Mouse (Mus musculus): ENCODE data around the gene Eif3k. TPM values are rescaled to one million over a fixed set of nuclear protein-coding genes. Genes with fewer than 3 reads are reported as not detected.

Eif3k gene
- polyA plus RNA-seq, 1 experiment from 2014 or later, result 467 TPM

DNA sequence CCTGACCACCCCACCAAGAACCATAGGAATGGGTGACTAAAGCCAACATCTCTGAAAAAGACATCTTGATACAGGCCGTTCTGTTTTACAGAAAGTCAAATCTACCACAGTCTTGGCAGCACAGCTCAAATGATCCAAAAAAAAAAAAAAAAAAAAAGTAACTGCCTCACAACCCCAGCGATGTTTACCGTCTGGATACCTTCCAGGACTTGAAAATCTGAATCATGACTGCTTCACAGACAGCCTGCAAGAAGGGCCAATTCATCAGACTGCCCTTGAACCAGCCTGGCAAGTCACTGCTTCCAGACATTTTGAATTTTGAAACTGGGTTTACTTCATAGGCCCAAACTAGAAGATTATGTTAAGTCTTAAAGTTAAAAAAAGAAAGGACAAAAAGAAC, 28.9 kb downstream of the Eif3k start:
- Histone ChIP-seq H3K4me1 (replicated peaks; ENCODE audit: insufficient read depth, low read length) (peaks cover 73% of the 10 kb centered on the region), H3K9ac (ENCODE audit: low read depth, low read length) (0 out of 2 replicates have a peak overlapping the region, but pooled peaks have one; percentile 35), H3K27ac (peak overlapping the region; percentile 77), H3K4me3 (replicated peaks; ENCODE audit: low read depth, low read length) (no peak overlapping the region), H3K4me2 (ENCODE audit: low read length) (no peak overlapping the region), H3K9me3 (replicated peaks; ENCODE audit: low read length) (no peaks in the 10 kb centered on the region), H3K36me3 (ENCODE audit: insufficient read depth, low read length) (0 out of 2 replicates have a peak, but pooled peaks cover 2% of the 10 kb centered on the region), H3K27me3 (ENCODE audit: insufficient read depth, low read length) (no peaks in the 10 kb centered on the region)
- DNase-seq (ENCODE audit: low spot score), result peak; percentile 55
- TF ChIP-seq CTCF (IDR thresholded peaks at IDR 0.05; ENCODE audit: low read depth), result no peak
- 10% methylated on average over 3 of the region's 3 CpGs for WGBS
- ATAC-seq (replicated peaks; ENCODE audit: low FRiP score, low read depth), result no peak

DNA sequence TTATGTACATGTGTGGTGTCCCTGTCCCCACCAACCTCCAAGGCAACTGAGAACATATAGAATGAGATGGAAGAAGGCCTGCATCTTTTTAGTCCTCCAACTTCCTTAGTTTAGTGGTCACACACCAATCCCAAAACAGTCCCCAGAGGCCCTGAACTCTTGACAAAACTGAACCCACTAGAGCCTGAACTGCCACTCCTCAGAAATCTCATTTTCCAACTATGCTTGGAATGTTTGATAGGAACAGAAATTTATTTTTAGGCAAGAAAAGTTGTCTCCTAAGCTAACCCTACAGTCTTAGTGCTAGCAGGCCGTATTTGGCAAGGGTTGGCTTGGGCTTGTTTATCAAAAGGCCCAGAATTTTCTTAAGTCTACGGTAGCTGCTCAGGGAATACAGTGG, 29.9 kb downstream of the Eif3k start:
- Histone ChIP-seq H3K9me3 (replicated peaks; ENCODE audit: low read length) (no peaks in the 10 kb centered on the region), H3K4me1 (replicated peaks; ENCODE audit: insufficient read depth, low read length) (peaks cover 77% of the 10 kb centered on the region), H3K27ac (peak overlapping the region; percentile 77), H3K4me2 (ENCODE audit: low read length) (no peak overlapping the region), H3K27me3 (ENCODE audit: insufficient read depth, low read length) (no peaks in the 10 kb centered on the region), H3K36me3 (ENCODE audit: insufficient read depth, low read length) (0 out of 2 replicates have a peak, but pooled peaks cover 2% of the 10 kb centered on the region), H3K4me3 (replicated peaks; ENCODE audit: low read depth, low read length) (no peak overlapping the region), H3K9ac (ENCODE audit: low read depth, low read length) (no peak overlapping the region)
- ATAC-seq (replicated peaks; ENCODE audit: low FRiP score, low read depth) (no peak), DNase-seq (ENCODE audit: low spot score) (peak; percentile 63)
- WGBS, result 60% methylated on average over 2 of the region's 2 CpGs
- no peak for TF ChIP-seq CTCF (IDR thresholded peaks at IDR 0.05; ENCODE audit: low read depth)

DNA sequence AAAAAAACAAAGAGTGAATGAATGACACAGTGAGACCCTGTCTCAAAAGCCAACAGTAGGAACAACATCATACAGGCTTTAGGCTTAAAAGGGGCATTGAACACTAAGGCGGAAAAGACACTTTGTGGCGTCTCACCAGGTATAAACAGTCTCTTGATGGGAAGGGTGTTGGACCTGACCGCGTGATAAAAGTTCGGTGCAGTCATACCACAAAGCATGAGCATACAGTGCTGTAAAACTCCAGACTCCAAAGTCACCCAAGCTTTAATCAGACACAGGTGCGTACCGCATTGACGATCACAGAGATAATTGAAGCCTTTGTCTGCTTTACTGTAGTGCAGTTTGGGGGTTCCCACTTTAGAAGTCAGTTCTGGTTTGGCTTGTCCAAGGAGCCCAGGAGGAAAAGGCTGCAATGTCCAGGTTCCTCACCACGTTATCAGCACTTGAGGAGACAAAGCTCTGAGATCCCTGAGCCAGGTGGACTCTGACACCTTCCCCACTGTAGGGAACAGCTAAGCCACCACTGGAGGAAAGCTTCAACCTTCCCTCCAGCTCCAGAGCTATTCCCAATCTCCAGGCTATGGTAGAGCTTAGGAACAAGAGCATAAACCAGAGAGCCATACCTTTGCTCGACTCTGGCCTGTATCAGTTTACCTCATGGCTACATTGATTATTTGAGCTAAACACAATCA, 31.2 kb downstream of the Eif3k start:
- peaks cover 81% of the 10 kb centered on the region for H3K4me1 ChIP-seq (replicated peaks; ENCODE audit: insufficient read depth, low read length)
- no peaks in the 10 kb centered on the region for H3K9me3 ChIP-seq (replicated peaks; ENCODE audit: low read length)
- no peak for TF ChIP-seq CTCF (IDR thresholded peaks at IDR 0.05; ENCODE audit: low read depth)
- no peak for DNase-seq (ENCODE audit: low spot score)
- 0 out of 2 replicates have a peak, but pooled peaks cover 2% of the 10 kb centered on the region for H3K36me3 ChIP-seq (ENCODE audit: insufficient read depth, low read length)
- no peak overlapping the region for H3K4me3 ChIP-seq (replicated peaks; ENCODE audit: low read depth, low read length)
- no peak overlapping the region for H3K27ac ChIP-seq
- H3K27me3 ChIP-seq (ENCODE audit: insufficient read depth, low read length), result no peaks in the 10 kb centered on the region
- no peak overlapping the region for H3K9ac ChIP-seq (ENCODE audit: low read depth, low read length)
- H3K4me2 ChIP-seq (ENCODE audit: low read length), result no peak overlapping the region
- no peak for ATAC-seq (replicated peaks; ENCODE audit: low FRiP score, low read depth)
- WGBS, result 79% methylated on average over 10 of the region's 10 CpGs

DNA sequence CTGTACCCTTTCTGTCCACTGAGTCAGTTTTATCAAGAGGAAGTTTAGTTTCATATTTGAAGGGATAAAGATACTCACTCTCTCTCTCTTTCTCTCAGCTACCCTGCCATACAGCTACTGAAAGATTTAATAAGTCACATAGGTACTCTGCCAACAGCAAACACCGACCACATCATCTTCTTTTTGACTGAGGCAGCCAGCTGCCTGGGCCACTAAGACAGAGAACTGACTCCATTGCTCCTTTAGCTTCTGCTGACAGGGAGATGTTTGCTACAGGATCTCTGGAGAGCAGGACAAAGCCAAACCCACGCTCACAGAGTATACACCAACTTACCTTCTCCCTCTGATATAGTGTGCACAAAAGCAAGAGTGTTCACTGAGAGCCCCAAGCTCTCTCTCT, 32.4 kb downstream of the Eif3k start:
- DNase-seq (ENCODE audit: low spot score) (no peak), ATAC-seq (replicated peaks; ENCODE audit: low FRiP score, low read depth) (no peak)
- H3K9ac ChIP-seq (ENCODE audit: low read depth, low read length), result no peak overlapping the region
- H3K27me3 ChIP-seq (ENCODE audit: insufficient read depth, low read length), result no peaks in the 10 kb centered on the region
- no peaks in the 10 kb centered on the region for H3K9me3 ChIP-seq (replicated peaks; ENCODE audit: low read length)
- H3K4me3 ChIP-seq (replicated peaks; ENCODE audit: low read depth, low read length), result no peak overlapping the region
- H3K4me2 ChIP-seq (ENCODE audit: low read length), result no peak overlapping the region
- TF ChIP-seq CTCF (IDR thresholded peaks at IDR 0.05; ENCODE audit: low read depth), result no peak
- H3K4me1 ChIP-seq (replicated peaks; ENCODE audit: insufficient read depth, low read length), result peaks cover 84% of the 10 kb centered on the region
- WGBS, result 57% methylated on average over 2 of the region's 2 CpGs
- 0 out of 2 replicates have a peak, but pooled peaks cover 2% of the 10 kb centered on the region for H3K36me3 ChIP-seq (ENCODE audit: insufficient read depth, low read length)
- H3K27ac ChIP-seq, result peak overlapping the region; percentile 38; the same call in 1 of the 2 replicates

DNA sequence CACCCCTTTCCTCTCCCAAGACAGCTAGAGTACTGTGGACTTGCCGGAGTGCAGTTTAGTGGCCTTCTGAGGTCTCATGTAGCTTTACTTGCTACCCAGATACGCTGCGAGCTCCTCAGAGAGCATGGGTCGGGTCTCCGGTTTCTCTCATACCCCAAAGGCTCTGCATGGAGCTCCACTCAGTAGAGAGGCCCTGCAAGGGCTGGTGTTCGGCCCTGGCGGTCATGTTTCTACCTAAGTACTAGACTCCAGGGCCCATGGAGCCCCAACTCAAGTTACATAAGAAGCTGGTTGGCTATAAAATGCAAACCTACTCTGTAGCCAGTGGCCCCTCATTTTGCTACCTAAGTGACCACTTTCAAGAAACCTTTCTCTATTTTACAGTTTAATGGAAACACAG, 32.9 kb downstream of the Eif3k start:
- H3K27me3 ChIP-seq (ENCODE audit: insufficient read depth, low read length), result no peaks in the 10 kb centered on the region
- DNase-seq (ENCODE audit: low spot score) (no peak), ATAC-seq (replicated peaks; ENCODE audit: low FRiP score, low read depth) (no peak)
- H3K4me1 ChIP-seq (replicated peaks; ENCODE audit: insufficient read depth, low read length), result peaks cover 83% of the 10 kb centered on the region
- H3K9me3 ChIP-seq (replicated peaks; ENCODE audit: low read length), result no peaks in the 10 kb centered on the region
- H3K4me2 ChIP-seq (ENCODE audit: low read length), result no peak overlapping the region
- H3K4me3 ChIP-seq (replicated peaks; ENCODE audit: low read depth, low read length), result no peak overlapping the region
- H3K36me3 ChIP-seq (ENCODE audit: insufficient read depth, low read length), result 0 out of 2 replicates have a peak, but pooled peaks cover 2% of the 10 kb centered on the region
- no peak overlapping the region for H3K9ac ChIP-seq (ENCODE audit: low read depth, low read length)
- TF ChIP-seq CTCF (IDR thresholded peaks at IDR 0.05; ENCODE audit: low read depth), result no peak
- H3K27ac ChIP-seq, result peak overlapping the region; percentile 92; the same call in 1 of the 2 replicates
- WGBS, result 60% methylated on average over 7 of the region's 7 CpGs

DNA sequence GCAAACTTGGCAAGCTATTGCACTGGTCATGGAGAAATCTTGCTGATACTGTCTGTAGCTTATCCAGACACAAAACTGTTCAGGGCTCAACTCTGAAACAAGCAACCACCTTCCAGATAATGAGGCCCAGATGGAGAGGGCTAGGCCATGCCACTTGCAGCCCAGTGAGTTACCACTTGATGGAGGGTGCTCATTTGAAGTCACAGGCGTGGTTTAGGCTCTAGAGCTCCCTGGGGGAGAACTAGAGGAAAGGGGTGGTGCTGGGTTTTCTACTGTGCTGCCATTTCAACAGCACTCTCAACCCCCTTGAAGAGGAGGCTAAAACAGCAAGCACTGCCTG, 35.4 kb downstream of the Eif3k start:
- no peaks in the 10 kb centered on the region for H3K36me3 ChIP-seq (ENCODE audit: insufficient read depth, low read length)
- H3K4me2 ChIP-seq (ENCODE audit: low read length), result no peak overlapping the region
- H3K9ac ChIP-seq (ENCODE audit: low read depth, low read length), result no peak overlapping the region
- peaks cover 78% of the 10 kb centered on the region for H3K4me1 ChIP-seq (replicated peaks; ENCODE audit: insufficient read depth, low read length)
- DNase-seq (ENCODE audit: low spot score), result no peak
- no peaks in the 10 kb centered on the region for H3K27me3 ChIP-seq (ENCODE audit: insufficient read depth, low read length)
- H3K4me3 ChIP-seq (replicated peaks; ENCODE audit: low read depth, low read length), result no peak overlapping the region
- 14% methylated on average over 1 of the region's 1 CpGs for WGBS
- no peak for ATAC-seq (replicated peaks; ENCODE audit: low FRiP score, low read depth)
- TF ChIP-seq CTCF (IDR thresholded peaks at IDR 0.05; ENCODE audit: low read depth), result no peak
- no peaks in the 10 kb centered on the region for H3K9me3 ChIP-seq (replicated peaks; ENCODE audit: low read length)
- peak overlapping the region; percentile 92 for H3K27ac ChIP-seq
